Mouse (Mus musculus): ENCODE measurements around the gene Gabrb2. TPM values are rescaled to one million over a fixed set of nuclear protein-coding genes. Genes with fewer than 3 reads are reported as not detected.

Gabrb2 gene
- polyA plus RNA-seq, 1 experiment from 2014 or later = 0.69 TPM

GRCm38 (mm10) chr11:42431495-42431894 is 11.9 kb downstream of the Gabrb2 start:
- H3K4me3 ChIP-seq (ENCODE audit: low read depth, low read length) = no peak overlapping the region
- no peaks in the 10 kb centered on the region for H3K9me3 ChIP-seq (ENCODE audit: control insufficient read depth, low read length)
- no peaks in the 10 kb centered on the region for H3K36me3 ChIP-seq (ENCODE audit: control insufficient read depth, insufficient read depth, low read length)
- H3K4me1 ChIP-seq (replicated peaks; ENCODE audit: control insufficient read depth, insufficient read depth, low read length) = no peaks in the 10 kb centered on the region
- H3K4me2 ChIP-seq = no peak overlapping the region
- H3K27ac ChIP-seq (ENCODE audit: low read depth, low read length) = no peak overlapping the region
- no peaks in the 10 kb centered on the region for H3K27me3 ChIP-seq (replicated peaks; ENCODE audit: control insufficient read depth, insufficient read depth, low read length)
- DNase-seq (ENCODE audit: low spot score) (no peak), ATAC-seq (replicated peaks; ENCODE audit: low FRiP score) (no peak)
- H3K9ac ChIP-seq (ENCODE audit: low read depth, low read length) = no peak overlapping the region

GRCm38 (mm10) chr11:42438978-42439377 is 19.4 kb downstream of the Gabrb2 start:
- ATAC-seq (replicated peaks; ENCODE audit: low FRiP score) (no peak), DNase-seq (ENCODE audit: low spot score) (no peak)
- no peaks in the 10 kb centered on the region for H3K4me1 ChIP-seq (replicated peaks; ENCODE audit: control insufficient read depth, insufficient read depth, low read length)
- no peak overlapping the region for H3K9ac ChIP-seq (ENCODE audit: low read depth, low read length)
- no peaks in the 10 kb centered on the region for H3K27me3 ChIP-seq (replicated peaks; ENCODE audit: control insufficient read depth, insufficient read depth, low read length)
- H3K36me3 ChIP-seq (ENCODE audit: control insufficient read depth, insufficient read depth, low read length) = no peaks in the 10 kb centered on the region
- no peak overlapping the region for H3K4me3 ChIP-seq (ENCODE audit: low read depth, low read length)
- WGBS = 74% methylated on average over 2 of the region's 2 CpGs
- no peak overlapping the region for H3K4me2 ChIP-seq
- H3K27ac ChIP-seq (ENCODE audit: low read depth, low read length) = no peak overlapping the region
- no peaks in the 10 kb centered on the region for H3K9me3 ChIP-seq (ENCODE audit: control insufficient read depth, low read length)

- Histone ChIP-seq H3K9me3 (ENCODE audit: control insufficient read depth, low read length) (no peaks in the 10 kb centered on the region), H3K9ac (ENCODE audit: low read depth, low read length) (no peak overlapping the region), H3K4me1 (replicated peaks; ENCODE audit: control insufficient read depth, insufficient read depth, low read length) (no peaks in the 10 kb centered on the region), H3K27ac (ENCODE audit: low read depth, low read length) (no peak overlapping the region), H3K4me3 (ENCODE audit: low read depth, low read length) (no peak overlapping the region), H3K36me3 (ENCODE audit: control insufficient read depth, insufficient read depth, low read length) (no peaks in the 10 kb centered on the region), H3K27me3 (replicated peaks; ENCODE audit: control insufficient read depth, insufficient read depth, low read length) (no peaks in the 10 kb centered on the region), H3K4me2 (no peak overlapping the region)
- DNase-seq (ENCODE audit: low spot score) = no peak
- ATAC-seq (replicated peaks; ENCODE audit: low FRiP score) = no peak
These were observed 24.1 kb downstream of the Gabrb2 start for GRCm38 (mm10) chr11:42443641-42444040.

GRCm38 (mm10) chr11:42448929-42449328 is 29.4 kb downstream of the Gabrb2 start:
- Histone ChIP-seq H3K9ac (ENCODE audit: low read depth, low read length) (no peak overlapping the region), H3K4me2 (no peak overlapping the region), H3K27me3 (replicated peaks; ENCODE audit: control insufficient read depth, insufficient read depth, low read length) (no peaks in the 10 kb centered on the region), H3K4me1 (replicated peaks; ENCODE audit: control insufficient read depth, insufficient read depth, low read length) (no peaks in the 10 kb centered on the region), H3K36me3 (ENCODE audit: control insufficient read depth, insufficient read depth, low read length) (no peaks in the 10 kb centered on the region), H3K4me3 (ENCODE audit: low read depth, low read length) (no peak overlapping the region), H3K27ac (ENCODE audit: low read depth, low read length) (no peak overlapping the region), H3K9me3 (ENCODE audit: control insufficient read depth, low read length) (no peaks in the 10 kb centered on the region)
- ATAC-seq (replicated peaks; ENCODE audit: low FRiP score) = no peak
- no peak for DNase-seq (ENCODE audit: low spot score)
- WGBS = 68% methylated on average over 4 of the region's 4 CpGs

GRCm38 (mm10) chr11:42464136-42464535 is 44.6 kb downstream of the Gabrb2 start:
- no peak for ATAC-seq (replicated peaks; ENCODE audit: low FRiP score)

GRCm38 (mm10) chr11:42468381-42468780 is 48.8 kb downstream of the Gabrb2 start:
- H3K9me3 ChIP-seq (ENCODE audit: control insufficient read depth, low read length) = no peaks in the 10 kb centered on the region
- 85% methylated on average over 3 of the region's 3 CpGs for WGBS

More at GRCm38 (mm10) chr11:42464136-42464535, 44.6 kb downstream of the Gabrb2 start:
- no peaks in the 10 kb centered on the region for H3K9me3 ChIP-seq (ENCODE audit: control insufficient read depth, low read length)
- no peak overlapping the region for H3K9ac ChIP-seq (ENCODE audit: low read depth, low read length)
- no peak overlapping the region for H3K27ac ChIP-seq (ENCODE audit: low read depth, low read length)
- H3K4me1 ChIP-seq (replicated peaks; ENCODE audit: control insufficient read depth, insufficient read depth, low read length) = no peaks in the 10 kb centered on the region
- no peak overlapping the region for H3K4me2 ChIP-seq
- H3K36me3 ChIP-seq (ENCODE audit: control insufficient read depth, insufficient read depth, low read length) = no peaks in the 10 kb centered on the region
- H3K4me3 ChIP-seq (ENCODE audit: low read depth, low read length) = no peak overlapping the region
- no peak for DNase-seq (ENCODE audit: low spot score)
- no peaks in the 10 kb centered on the region for H3K27me3 ChIP-seq (replicated peaks; ENCODE audit: control insufficient read depth, insufficient read depth, low read length)
- WGBS = 83% methylated on average over 1 of the region's 1 CpGs

DNA sequence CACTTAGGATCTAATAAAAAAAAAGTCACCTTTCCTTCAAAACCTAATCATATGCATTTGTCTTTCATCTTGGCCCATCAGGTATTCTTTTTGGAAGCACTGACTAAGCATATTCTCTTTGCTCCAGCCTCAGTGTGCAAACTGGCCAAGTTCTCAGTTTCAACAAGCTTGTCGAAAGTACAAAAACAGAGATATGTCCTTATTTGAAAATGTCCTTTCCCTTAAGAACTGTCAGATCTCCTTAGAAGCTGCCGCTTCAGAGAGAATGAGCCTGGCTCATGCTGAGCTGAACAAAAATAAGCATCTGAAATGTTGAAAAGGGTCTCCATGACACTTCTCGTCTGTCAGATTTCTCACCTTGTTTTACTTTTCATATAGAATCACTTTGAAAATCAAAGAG is 55.0 kb downstream of the Gabrb2 start:
- no peaks in the 10 kb centered on the region for H3K9me3 ChIP-seq (ENCODE audit: control insufficient read depth, low read length)
- no peak overlapping the region for H3K27ac ChIP-seq (ENCODE audit: low read depth, low read length)
- no peak for DNase-seq (ENCODE audit: low spot score)
- no peak overlapping the region for H3K4me3 ChIP-seq (ENCODE audit: low read depth, low read length)
- H3K4me1 ChIP-seq (replicated peaks; ENCODE audit: control insufficient read depth, insufficient read depth, low read length) = no peaks in the 10 kb centered on the region
- no peaks in the 10 kb centered on the region for H3K27me3 ChIP-seq (replicated peaks; ENCODE audit: control insufficient read depth, insufficient read depth, low read length)
- H3K36me3 ChIP-seq (ENCODE audit: control insufficient read depth, insufficient read depth, low read length) = no peaks in the 10 kb centered on the region
- no peak for ATAC-seq (replicated peaks; ENCODE audit: low FRiP score)
- H3K4me2 ChIP-seq = no peak overlapping the region
- no peak overlapping the region for H3K9ac ChIP-seq (ENCODE audit: low read depth, low read length)
- 78% methylated on average over 3 of the region's 3 CpGs for WGBS

More at GRCm38 (mm10) chr11:42468381-42468780, 48.8 kb downstream of the Gabrb2 start:
- no peak for DNase-seq (ENCODE audit: low spot score)
- no peak overlapping the region for H3K27ac ChIP-seq (ENCODE audit: low read depth, low read length)
- H3K4me3 ChIP-seq (ENCODE audit: low read depth, low read length) = no peak overlapping the region
- no peak for ATAC-seq (replicated peaks; ENCODE audit: low FRiP score)
- no peak overlapping the region for H3K4me2 ChIP-seq
- no peaks in the 10 kb centered on the region for H3K27me3 ChIP-seq (replicated peaks; ENCODE audit: control insufficient read depth, insufficient read depth, low read length)
- no peaks in the 10 kb centered on the region for H3K4me1 ChIP-seq (replicated peaks; ENCODE audit: control insufficient read depth, insufficient read depth, low read length)
- H3K9ac ChIP-seq (ENCODE audit: low read depth, low read length) = no peak overlapping the region
- no peaks in the 10 kb centered on the region for H3K36me3 ChIP-seq (ENCODE audit: control insufficient read depth, insufficient read depth, low read length)

DNA sequence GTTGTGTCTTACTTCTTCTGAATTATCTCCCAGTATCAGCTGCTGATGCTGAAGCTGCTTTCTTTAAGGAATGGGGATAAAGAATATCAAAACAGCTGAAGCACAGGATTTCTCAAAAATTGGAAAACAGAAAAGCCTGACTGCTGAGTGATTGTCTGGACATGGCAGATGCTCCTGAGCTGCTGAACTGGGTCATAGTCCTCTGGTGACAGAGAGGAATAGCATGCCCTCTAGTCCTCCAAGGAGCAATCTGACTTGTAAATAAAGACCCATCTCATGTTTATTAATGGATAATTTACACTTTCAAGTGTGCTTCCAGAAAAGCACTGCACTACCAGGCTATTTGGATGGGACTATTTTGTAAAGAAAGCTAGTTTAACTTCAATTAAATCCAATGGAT is 68.1 kb downstream of the Gabrb2 start:
- Histone ChIP-seq H3K27ac (ENCODE audit: low read depth, low read length) (no peak overlapping the region), H3K4me2 (no peak overlapping the region), H3K9ac (ENCODE audit: low read depth, low read length) (no peak overlapping the region), H3K36me3 (ENCODE audit: control insufficient read depth, insufficient read depth, low read length) (no peaks in the 10 kb centered on the region), H3K27me3 (replicated peaks; ENCODE audit: control insufficient read depth, insufficient read depth, low read length) (no peaks in the 10 kb centered on the region), H3K4me3 (ENCODE audit: low read depth, low read length) (no peak overlapping the region), H3K4me1 (replicated peaks; ENCODE audit: control insufficient read depth, insufficient read depth, low read length) (no peaks in the 10 kb centered on the region), H3K9me3 (ENCODE audit: control insufficient read depth, low read length) (no peaks in the 10 kb centered on the region)
- DNase-seq (ENCODE audit: low spot score) = no peak
- ATAC-seq (replicated peaks; ENCODE audit: low FRiP score) = no peak

GRCm38 (mm10) chr11:42501166-42501565 is 81.6 kb downstream of the Gabrb2 start:
- H3K27ac ChIP-seq (ENCODE audit: low read depth, low read length) = no peak overlapping the region
- no peaks in the 10 kb centered on the region for H3K27me3 ChIP-seq (replicated peaks; ENCODE audit: control insufficient read depth, insufficient read depth, low read length)
- H3K4me1 ChIP-seq (replicated peaks; ENCODE audit: control insufficient read depth, insufficient read depth, low read length) = no peaks in the 10 kb centered on the region
- H3K4me3 ChIP-seq (ENCODE audit: low read depth, low read length) = no peak overlapping the region
- ATAC-seq (replicated peaks; ENCODE audit: low FRiP score) (no peak), DNase-seq (ENCODE audit: low spot score) (no peak)
- no peaks in the 10 kb centered on the region for H3K9me3 ChIP-seq (ENCODE audit: control insufficient read depth, low read length)
- H3K9ac ChIP-seq (ENCODE audit: low read depth, low read length) = no peak overlapping the region
- no peak overlapping the region for H3K4me2 ChIP-seq
- H3K36me3 ChIP-seq (ENCODE audit: control insufficient read depth, insufficient read depth, low read length) = no peaks in the 10 kb centered on the region

Data from liver, embryonic 11.5 days (tissue).